Mouse (Mus musculus): ENCODE measurements around the gene Kalrn. TPM values are rescaled to one million over a fixed set of nuclear protein-coding genes. Genes with fewer than 3 reads are reported as not detected.

Kalrn gene
- polyA plus RNA-seq, 1 experiment from 2014 or later = 30.0 TPM

DNA sequence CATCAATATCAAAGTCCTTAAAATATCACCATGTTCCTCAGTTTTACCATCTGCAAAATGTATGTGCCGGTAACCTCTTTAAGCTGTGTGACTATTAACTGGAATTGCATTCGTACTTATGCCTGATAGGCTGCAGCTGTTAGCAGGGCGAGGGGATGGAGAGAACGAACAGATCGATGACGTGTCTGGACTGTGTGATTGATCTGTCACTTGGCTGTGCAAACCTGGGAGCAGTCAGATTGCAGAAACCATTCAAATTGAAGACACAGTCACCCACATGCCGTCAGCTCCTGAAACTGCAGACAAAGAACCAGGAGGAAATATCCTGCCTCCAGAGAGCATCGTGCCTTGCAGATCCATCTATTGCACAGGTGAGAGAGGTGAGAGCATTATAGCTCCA is 166.3 kb downstream of the Kalrn start:
- Histone ChIP-seq H3K27me3 (no peaks in the 10 kb centered on the region), H3K4me1 (peaks cover 10% of the 10 kb centered on the region; the same call in 1 of the 2 replicates), H3K4me3 (replicated peaks) (no peak overlapping the region), H3K9ac (no peak overlapping the region), H3K9me3 (no peaks in the 10 kb centered on the region), H3K27ac (no peak overlapping the region), H3K36me3 (replicated peaks) (no peaks in the 10 kb centered on the region), H3K4me2 (no peak overlapping the region)
- ATAC-seq (ENCODE audit: low FRiP score) = no peak
- WGBS = 88% methylated on average over 8 of the region's 8 CpGs

DNA sequence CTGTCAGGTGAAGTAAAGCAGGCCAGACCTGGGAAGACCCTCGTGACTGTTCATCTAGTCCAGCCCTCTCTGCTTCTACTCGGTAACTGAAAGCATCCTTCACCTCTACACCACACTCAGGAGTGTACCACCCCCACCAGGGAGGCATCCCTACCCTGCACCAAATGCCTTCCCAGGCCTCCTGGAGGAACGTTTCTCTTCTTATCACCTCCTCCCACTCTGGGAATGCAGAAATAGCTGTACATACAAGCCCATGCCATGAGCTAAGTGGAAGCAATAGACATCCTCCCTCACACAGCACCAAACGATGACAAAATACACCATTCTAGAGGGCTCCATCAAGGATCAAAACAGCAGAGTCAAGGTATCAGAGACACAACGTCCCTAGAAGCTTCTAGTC is 168.2 kb downstream of the Kalrn start:
- Histone ChIP-seq H3K27ac (no peak overlapping the region), H3K4me1 (peaks cover 14% of the 10 kb centered on the region), H3K9ac (no peak overlapping the region), H3K9me3 (no peaks in the 10 kb centered on the region), H3K27me3 (no peaks in the 10 kb centered on the region), H3K4me3 (replicated peaks) (no peak overlapping the region), H3K4me2 (no peak overlapping the region), H3K36me3 (replicated peaks) (no peaks in the 10 kb centered on the region)
- no peak for ATAC-seq (ENCODE audit: low FRiP score)
- 80% methylated on average over 5 of the region's 5 CpGs for WGBS

DNA sequence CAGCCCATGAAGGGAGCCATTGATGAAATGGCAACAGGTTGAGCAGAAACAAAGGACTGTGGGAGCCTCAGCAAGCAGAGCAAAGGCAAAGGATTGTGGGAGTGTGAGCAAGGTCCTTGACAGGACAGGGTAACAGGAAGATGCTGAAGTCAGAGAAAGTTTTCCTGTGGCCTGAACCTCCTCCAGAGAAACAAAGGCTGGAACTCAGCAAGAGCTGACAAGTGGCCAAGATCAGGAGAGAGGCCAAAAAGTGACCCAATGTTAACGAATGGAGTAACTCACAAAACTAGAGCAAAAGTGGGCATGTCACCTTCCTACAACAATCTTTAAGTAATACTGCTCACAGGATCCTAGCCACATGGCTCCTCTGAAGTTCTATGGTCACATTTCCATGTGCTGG is 172.1 kb downstream of the Kalrn start:
- Histone ChIP-seq H3K4me3 (replicated peaks) (no peak overlapping the region), H3K9me3 (no peaks in the 10 kb centered on the region), H3K27me3 (no peaks in the 10 kb centered on the region), H3K4me1 (peaks cover 18% of the 10 kb centered on the region), H3K27ac (no peak overlapping the region), H3K4me2 (no peak overlapping the region), H3K36me3 (replicated peaks) (no peaks in the 10 kb centered on the region), H3K9ac (no peak overlapping the region)
- no peak for ATAC-seq (ENCODE audit: low FRiP score)
- WGBS = 59% methylated on average over 1 of the region's 1 CpGs

DNA sequence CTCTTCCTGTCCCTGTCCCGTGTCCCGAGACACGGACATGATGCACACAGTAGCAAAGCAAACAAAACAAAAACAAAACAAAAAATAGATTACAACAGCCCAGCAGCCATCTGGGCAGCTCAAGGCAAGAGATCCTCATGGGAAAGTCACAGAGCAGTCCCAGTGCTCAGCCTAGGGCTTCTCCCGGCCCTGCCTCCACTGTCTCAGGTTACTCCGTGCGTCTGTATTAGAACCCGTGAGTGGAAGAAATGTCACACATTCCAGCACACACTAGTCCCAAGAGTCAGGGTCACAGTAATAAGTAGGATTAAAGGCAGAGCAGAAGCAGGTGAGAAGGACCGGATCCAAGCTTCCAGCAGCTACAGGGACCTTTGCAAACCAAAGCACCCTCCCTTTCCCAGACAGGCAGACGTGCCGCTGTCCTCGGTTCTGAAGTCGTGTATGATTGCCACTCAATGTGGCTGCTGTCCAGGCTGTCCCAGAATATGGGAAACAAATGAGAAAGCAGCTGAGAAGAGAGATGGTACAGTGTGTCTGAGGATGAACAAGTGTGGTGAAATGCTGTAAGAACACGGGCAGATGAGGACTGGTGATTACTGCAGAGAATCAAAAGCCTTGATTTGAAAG is 173.1 kb downstream of the Kalrn start:
- ATAC-seq (ENCODE audit: low FRiP score) = no peak
- H3K4me3 ChIP-seq (replicated peaks) = no peak overlapping the region
- peaks cover 23% of the 10 kb centered on the region for H3K4me1 ChIP-seq
- WGBS = 44% methylated on average over 13 of the region's 13 CpGs
- no peaks in the 10 kb centered on the region for H3K9me3 ChIP-seq
- H3K36me3 ChIP-seq (replicated peaks) = no peaks in the 10 kb centered on the region
- H3K27me3 ChIP-seq = no peaks in the 10 kb centered on the region
- no peak overlapping the region for H3K9ac ChIP-seq
- H3K27ac ChIP-seq = no peak overlapping the region
- no peak overlapping the region for H3K4me2 ChIP-seq

DNA sequence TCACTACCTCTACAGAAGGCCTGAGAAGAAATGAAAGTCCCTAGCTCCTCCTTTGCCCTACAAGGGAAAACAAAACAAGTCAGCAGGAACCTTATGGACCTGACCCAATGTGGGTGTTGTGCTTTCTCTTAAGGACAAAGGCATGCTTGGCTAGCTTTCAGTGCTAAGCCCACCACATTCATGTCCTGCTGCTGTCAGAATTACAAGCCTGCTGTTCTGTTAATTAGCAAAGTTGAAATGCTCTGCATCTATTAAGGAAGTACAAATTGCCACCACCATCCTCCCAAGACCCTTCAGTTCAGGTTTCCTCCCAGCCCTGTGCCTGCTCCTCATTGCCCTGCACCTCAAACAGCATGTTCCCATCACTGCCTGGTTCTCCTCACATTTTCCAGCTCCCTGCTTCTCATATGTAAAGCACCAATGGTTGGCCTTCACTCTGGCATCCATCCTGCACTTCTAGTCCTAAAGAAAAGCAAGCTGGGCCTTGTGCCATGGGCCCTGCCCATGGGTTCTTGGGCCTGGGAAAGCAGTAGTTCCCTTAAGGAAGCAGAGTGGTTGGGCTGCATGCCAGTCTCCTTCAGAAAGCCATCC is 178.0 kb downstream of the Kalrn start:
- H3K4me3 ChIP-seq (replicated peaks) = no peak overlapping the region
- no peaks in the 10 kb centered on the region for H3K27me3 ChIP-seq
- H3K36me3 ChIP-seq (replicated peaks) = no peaks in the 10 kb centered on the region
- H3K27ac ChIP-seq = peak overlapping the region; percentile 13; the same call in 1 of the 2 replicates
- H3K4me1 ChIP-seq = peaks cover 34% of the 10 kb centered on the region
- no peak overlapping the region for H3K9ac ChIP-seq
- no peaks in the 10 kb centered on the region for H3K9me3 ChIP-seq
- no peak for ATAC-seq (ENCODE audit: low FRiP score)
- H3K4me2 ChIP-seq = no peak overlapping the region

DNA sequence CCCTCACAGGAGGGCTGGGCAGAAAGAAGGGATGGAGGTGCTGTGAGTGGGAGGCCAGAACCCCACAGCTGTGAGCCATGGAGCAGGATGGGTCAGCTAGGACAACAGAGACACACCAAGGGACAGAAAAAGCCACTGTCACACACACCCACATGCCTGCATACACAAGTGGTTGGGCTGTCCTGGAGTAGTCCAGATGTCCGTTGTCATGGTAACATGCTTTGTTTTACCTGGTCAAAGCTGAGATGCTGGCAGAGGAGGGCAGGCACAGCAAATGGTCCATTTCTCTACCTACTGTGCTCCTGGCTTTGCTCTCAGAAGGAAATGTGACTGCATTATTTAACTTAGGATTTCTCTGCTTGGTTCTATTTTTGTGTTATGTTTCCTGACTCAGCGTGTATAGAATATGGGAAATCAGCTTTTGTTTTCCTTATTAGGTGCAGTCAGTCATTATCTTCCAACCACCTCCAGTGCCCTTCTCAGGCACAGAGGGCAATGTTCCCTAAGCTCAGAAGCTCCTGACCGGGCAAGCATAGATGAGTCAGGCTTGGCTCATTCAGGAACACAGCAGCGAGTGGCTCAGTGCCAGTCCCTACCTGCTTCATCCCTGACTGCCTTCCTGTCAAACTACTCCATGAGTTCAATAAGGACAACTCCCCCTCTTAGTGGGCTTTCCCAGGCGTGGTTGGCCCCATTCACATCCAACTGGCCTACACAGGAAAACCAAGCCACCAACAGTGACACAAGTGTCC is 183.6 kb downstream of the Kalrn start:
- peaks cover 18% of the 10 kb centered on the region for H3K36me3 ChIP-seq (replicated peaks)
- no peak overlapping the region for H3K4me3 ChIP-seq (replicated peaks)
- no peak overlapping the region for H3K9ac ChIP-seq
- WGBS = 75% methylated on average over 5 of the region's 5 CpGs
- ATAC-seq (ENCODE audit: low FRiP score) = no peak
- H3K9me3 ChIP-seq = no peaks in the 10 kb centered on the region
- H3K4me1 ChIP-seq = peaks cover 20% of the 10 kb centered on the region
- H3K27ac ChIP-seq = no peak overlapping the region
- H3K4me2 ChIP-seq = no peak overlapping the region
- H3K27me3 ChIP-seq = no peaks in the 10 kb centered on the region

DNA sequence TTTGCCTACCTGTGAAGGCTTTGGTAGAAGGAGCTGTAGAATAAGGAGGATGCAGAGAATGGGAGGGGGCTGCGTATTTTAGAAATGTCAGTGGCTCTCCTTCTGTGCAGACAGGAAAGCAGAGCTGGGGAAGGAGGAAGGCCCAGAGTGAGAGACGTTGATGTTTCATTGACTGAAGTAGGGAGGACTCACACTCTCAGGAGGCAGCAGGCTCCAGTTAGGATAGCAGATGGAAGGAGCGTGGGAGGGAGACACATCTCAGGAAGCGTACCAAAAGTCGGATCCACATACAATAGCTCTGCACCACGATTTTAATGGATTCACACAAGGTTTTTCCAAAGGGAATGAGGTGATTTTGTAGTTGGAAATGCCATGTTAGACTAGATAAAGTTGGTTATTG is 184.5 kb downstream of the Kalrn start:
- H3K9me3 ChIP-seq = no peaks in the 10 kb centered on the region
- H3K27ac ChIP-seq = no peak overlapping the region
- no peak overlapping the region for H3K9ac ChIP-seq
- no peak overlapping the region for H3K4me3 ChIP-seq (replicated peaks)
- no peaks in the 10 kb centered on the region for H3K27me3 ChIP-seq
- H3K36me3 ChIP-seq (replicated peaks) = peaks cover 22% of the 10 kb centered on the region
- no peak for ATAC-seq (ENCODE audit: low FRiP score)
- WGBS = 90% methylated on average over 6 of the region's 6 CpGs
- peaks cover 20% of the 10 kb centered on the region for H3K4me1 ChIP-seq
- H3K4me2 ChIP-seq = no peak overlapping the region

DNA sequence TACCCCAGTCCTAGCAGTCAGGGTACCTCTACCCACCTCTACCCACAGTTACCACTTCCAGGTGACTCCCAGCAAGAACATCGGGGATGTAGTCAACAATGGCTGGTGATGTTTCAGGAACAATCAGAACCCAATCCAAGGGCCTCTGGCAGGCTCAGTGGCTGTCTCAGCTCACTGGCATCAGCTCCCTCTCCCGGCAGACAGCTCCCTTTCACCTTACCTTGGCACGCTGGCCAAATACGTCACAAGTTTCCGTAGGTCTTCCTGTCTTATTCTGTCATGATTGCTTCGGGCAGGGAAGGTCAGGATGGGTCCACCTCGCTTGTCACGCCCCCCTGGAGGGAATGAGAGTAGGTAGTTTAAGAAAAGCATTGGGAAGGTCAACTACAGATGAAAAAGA is 188.3 kb downstream of the Kalrn start:
- Histone ChIP-seq H3K36me3 (replicated peaks) (peaks cover 22% of the 10 kb centered on the region), H3K27me3 (no peaks in the 10 kb centered on the region), H3K4me3 (replicated peaks) (no peak overlapping the region), H3K9me3 (no peaks in the 10 kb centered on the region), H3K27ac (no peak overlapping the region), H3K9ac (no peak overlapping the region), H3K4me1 (peaks cover 20% of the 10 kb centered on the region), H3K4me2 (no peak overlapping the region)
- WGBS = 96% methylated on average over 8 of the region's 8 CpGs
- ATAC-seq (ENCODE audit: low FRiP score) = no peak

DNA sequence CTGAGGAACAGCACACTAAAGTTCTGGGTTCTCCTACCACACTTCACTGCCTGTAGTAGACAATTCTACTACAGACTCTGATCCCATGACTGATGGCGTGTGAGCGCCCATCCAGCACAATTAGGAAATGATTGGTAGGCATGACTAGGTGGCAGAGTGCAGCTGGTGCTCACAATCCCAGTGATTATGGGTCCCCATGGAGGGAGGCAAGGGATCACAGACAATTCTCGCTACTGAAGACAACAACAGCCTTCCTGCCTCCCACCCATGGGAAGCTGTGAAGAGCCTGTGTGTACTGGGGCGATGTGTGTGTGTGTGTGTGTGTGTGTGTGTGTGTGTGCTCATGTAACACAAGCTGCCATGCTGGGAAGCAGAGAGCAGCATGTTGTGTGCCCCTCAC is 190.3 kb downstream of the Kalrn start:
- Histone ChIP-seq H3K27me3 (no peaks in the 10 kb centered on the region), H3K4me3 (replicated peaks) (no peak overlapping the region), H3K36me3 (replicated peaks) (peaks cover 14% of the 10 kb centered on the region), H3K9me3 (no peaks in the 10 kb centered on the region), H3K4me2 (no peak overlapping the region), H3K9ac (no peak overlapping the region), H3K4me1 (peaks cover 12% of the 10 kb centered on the region), H3K27ac (no peak overlapping the region)
- ATAC-seq (ENCODE audit: low FRiP score) = 0 out of 2 replicates have a peak, but pooled peaks have one; percentile 49
- WGBS = 72% methylated on average over 4 of the region's 4 CpGs

DNA sequence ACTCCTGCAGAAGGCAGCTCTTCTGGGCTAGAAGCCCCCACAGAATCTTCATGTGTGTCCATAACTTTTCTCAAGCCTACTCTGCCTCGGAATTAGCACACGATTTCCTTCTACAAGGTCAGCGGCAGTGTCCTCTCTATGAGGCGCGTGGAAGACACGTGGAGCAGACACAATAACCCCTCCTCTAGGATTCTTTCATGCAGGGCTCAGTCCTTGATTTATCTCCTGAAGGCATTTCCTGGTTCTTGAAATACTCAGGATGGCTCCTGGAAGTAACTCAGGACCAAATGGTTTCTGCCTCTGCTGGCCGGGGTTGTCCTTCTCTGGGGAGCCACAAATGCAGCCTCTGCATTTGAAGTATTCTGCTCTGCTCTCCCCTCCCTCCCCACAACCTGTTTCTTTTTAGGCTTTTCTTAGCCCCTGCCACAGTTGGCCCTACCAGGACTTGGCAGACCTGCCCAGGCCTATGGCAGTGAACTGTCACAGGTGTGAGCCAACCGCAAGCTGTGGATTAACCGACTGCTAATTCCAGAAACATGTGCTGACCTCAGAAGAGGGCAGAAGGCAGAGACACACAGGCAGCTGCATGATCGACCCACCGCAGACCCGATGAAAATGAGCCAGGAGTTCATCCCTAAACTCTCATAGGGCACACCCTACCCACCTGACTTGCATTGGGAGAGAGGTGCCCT is 197.0 kb downstream of the Kalrn start:
- ATAC-seq (ENCODE audit: low FRiP score) = no peak
- WGBS = 90% methylated on average over 12 of the region's 12 CpGs
- H3K4me2 ChIP-seq = no peak overlapping the region

DNA sequence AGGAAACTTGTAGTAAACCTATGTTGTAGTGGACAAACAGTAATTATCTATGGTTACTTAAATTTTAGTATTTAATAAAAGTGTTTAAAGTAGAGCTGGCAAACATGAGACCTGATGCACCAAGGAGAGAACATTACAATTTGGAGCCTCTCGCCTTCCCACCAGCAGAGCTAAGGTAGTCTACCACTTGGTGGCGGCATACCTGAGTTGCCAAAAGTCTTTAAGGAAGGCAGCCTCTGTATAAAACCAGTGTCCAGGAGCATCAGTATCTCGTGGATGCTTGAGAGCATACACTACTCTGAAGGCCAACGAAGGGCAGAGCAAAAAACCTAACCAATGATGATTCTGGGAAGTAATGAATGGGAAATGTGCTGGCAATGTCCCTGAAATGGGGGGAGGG is 199.8 kb downstream of the Kalrn start:
- Histone ChIP-seq H3K4me3 (replicated peaks) (no peak overlapping the region), H3K27ac (no peak overlapping the region), H3K9me3 (no peaks in the 10 kb centered on the region), H3K4me2 (no peak overlapping the region), H3K27me3 (no peaks in the 10 kb centered on the region), H3K4me1 (0 out of 2 replicates have a peak, but pooled peaks cover 7% of the 10 kb centered on the region), H3K9ac (no peak overlapping the region), H3K36me3 (replicated peaks) (no peaks in the 10 kb centered on the region)
- ATAC-seq (ENCODE audit: low FRiP score) = no peak
- 64% methylated on average over 4 of the region's 4 CpGs for WGBS

More for the DNA sequence above, 197.0 kb downstream of the Kalrn start:
- peaks cover 7% of the 10 kb centered on the region; the same call in 1 of the 2 replicates for H3K4me1 ChIP-seq
- H3K4me3 ChIP-seq (replicated peaks) = no peak overlapping the region
- H3K9me3 ChIP-seq = no peaks in the 10 kb centered on the region
- H3K36me3 ChIP-seq (replicated peaks) = no peaks in the 10 kb centered on the region
- no peak overlapping the region for H3K9ac ChIP-seq
- no peaks in the 10 kb centered on the region for H3K27me3 ChIP-seq
- H3K27ac ChIP-seq = no peak overlapping the region

DNA sequence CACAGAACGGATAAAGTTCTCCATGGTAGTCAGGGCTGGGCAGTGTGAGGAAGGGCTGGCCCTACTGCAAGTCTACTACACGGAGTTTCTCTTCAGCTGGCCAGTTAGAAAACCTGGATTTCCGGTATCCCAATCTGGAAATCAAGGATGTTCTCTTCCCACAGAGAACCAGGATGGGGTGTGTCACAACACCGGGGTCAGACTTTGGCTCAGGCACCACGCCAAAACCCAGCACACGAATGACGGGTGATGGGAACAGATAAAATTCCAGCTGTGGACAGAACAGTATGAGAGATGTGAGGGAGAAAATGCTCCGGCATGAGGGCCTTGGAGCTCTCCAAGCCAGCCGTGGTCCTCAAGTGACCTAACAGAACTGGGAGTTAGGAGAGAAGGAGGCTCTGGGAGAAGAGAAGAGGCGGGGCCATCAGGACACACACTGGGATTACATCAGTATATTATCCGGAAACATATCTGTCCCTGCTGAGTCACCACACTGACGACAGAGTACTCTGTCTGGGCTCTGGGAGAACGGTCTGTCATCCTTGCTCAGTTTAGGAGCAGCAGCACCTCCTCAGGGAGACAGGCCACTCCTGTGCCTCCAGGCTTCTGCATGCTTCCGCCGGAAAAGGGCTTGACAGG is 201.1 kb downstream of the Kalrn start:
- H3K27me3 ChIP-seq = no peaks in the 10 kb centered on the region
- H3K4me3 ChIP-seq (replicated peaks) = no peak overlapping the region
- H3K9ac ChIP-seq = no peak overlapping the region
- no peak overlapping the region for H3K4me2 ChIP-seq
- WGBS = 88% methylated on average over 15 of the region's 15 CpGs
- H3K4me1 ChIP-seq = 0 out of 2 replicates have a peak, but pooled peaks cover 3% of the 10 kb centered on the region
- H3K36me3 ChIP-seq (replicated peaks) = no peaks in the 10 kb centered on the region
- no peak overlapping the region for H3K27ac ChIP-seq
- ATAC-seq (ENCODE audit: low FRiP score) = no peak
- H3K9me3 ChIP-seq = no peaks in the 10 kb centered on the region
